Mouse (Mus musculus) layer of hippocampus, postnatal 14 days (tissue): ENCODE results near the gene Clpp. TPM values are rescaled to one million over a fixed set of nuclear protein-coding genes. Genes with fewer than 3 reads are reported as not detected.

Experiments
- DNase-seq, 2 experiments: peaks; one replicate each; pipeline ENCODE4 v3.0.0; 2021 to 2022; ENCODE audit warnings: low spot score in 2 of 2, mixed read lengths in 1 of 2
- total RNA-seq, 2 experiments: library from RNA; stranded (reverse); gene quantifications; 2 replicates each; pipeline ENCODE4 v1.2.3; 2021

The Clpp gene
- total RNA-seq, 2 experiments from 2014 or later, result 56.1 to 58.3 TPM

DNA sequence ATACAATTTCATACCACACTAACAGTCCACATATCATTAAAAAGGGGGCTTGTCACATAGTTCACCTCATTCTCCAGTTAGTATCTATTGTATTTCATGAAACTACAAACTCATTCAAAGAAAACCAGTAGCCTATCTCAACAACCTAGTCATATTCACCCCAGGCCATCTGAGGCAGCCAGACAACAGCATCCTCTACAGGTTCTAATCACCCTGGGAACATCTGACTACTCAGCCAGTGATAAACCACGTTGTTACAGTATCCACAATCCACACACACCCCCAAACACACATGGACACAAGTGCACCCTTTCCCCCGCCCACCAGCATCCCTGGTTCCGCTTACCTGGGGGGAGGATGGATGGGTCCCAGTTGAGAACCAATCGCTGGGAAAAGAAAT, 37.4 kb downstream of the Clpp start:
- no peak for DNase-seq

DNA sequence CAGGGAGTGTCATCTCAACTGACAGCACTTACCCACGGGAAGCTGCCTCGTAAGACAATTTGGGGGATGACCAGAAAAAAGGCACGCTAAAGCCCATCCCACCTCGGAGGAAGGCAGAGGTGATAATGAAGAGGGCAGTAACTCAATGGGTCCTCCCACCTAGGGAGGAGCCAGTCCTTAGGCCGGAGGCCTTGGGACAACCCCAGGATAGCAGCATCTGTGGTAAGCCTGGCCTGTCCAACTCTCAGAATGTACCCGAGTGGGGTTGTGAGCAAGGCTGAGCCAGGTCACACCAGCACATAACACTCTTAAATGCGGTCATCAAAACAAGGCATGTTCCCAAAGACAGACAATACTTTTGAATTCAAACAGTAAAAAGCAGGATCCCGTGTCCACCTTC, 39.6 kb downstream of the Clpp start:
- DNase-seq, result no peak

DNA sequence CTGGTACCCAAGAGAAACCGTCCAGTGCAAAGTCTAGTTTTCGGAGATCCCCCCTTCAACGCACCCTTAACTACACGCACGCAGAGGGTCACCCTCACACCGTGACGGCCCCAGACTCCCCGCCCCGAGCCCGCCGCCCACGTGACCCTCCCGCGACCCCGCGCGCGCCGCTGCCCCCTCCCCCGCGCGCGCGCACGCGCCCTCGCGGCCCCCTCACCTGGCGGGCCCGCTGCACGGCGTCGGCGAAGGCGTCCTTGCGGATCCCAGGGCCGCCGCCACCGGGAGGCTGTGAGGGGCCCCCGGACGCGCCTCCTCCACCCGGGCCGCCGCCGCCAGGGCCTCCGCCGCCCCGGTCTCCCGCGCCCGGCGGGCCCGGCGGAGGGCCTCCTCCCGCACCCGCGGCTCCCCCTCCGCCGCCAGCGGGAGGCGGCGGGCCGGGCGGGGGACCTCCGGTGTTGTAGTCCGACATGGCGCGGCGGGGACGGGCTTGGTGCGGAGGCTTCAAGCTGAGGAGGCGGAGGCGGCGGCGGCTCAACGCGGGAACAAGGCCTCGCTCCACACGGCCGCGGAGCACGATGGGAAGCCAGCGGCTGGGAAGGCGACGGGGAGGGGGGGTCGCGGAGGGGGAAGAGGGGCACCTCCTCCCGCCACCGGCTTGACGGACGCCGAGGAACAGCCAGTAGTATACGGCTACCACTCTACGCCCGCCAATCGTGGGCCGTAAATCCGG, 41.0 kb downstream of the Clpp start, which contains the start of gene Khsrp:
TSS of gene Khsrp (minus strand) at position 592 of the 730 bp plus-strand sequence.
- peak in 1 of 2 experiments; percentile 39 for DNase-seq

DNA sequence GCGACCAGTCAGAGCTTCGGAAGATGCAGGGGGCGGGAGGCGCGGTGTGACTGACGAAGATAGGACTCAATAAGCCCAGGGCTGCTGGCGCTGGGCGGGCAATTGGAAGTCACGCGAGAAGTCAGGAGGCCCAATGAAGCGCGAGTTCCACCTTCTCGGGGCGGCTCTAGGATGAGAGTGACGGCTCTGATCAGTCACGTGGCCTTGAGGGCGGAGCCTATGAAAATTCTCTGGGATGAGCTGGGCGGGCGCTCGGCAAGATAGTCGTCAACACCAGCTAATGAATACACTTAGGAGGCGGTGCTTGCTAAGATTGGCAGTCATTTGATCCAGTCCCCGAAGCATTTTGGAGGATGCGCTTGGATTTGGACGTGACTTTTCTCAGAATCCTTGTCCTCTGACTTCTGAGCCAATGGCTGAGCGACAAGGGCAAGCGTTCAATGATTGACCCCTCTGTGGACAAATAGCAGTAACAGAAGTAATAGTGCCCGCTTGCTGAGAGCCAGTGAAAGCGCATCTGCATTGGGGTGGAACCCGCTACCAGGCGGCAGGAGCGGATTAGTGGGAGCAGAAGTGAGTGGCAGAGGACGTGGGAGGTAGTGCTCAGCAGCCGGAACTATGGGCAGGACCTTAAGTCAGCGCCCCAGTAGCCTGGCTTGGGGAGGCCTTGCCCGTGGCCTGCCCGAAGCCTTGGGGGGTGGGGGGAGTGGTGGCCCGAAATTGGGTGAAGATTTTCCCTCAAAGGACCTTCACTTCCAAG, 41.7 kb downstream of the Clpp start:
- DNase-seq, result peak; percentile 99 to 100

DNA sequence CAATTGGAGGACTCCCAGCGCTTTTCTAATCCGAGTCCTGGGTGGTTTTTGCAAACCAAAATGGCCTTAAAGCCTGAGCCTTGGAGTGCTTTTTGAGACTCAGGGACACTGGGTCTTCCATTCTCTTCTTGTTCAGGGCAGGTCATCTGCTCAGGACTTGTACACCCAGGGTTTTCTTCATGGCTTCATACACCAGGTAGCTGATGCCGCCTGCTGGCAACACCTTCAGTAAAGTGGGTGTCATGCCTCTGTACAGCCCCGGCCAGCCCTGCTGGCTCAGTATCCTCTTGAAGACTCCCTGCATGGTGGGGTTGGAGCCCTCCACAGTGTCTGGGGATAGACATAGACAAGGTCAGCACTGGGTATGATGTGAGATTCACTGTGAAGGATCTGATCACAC, 42.7 kb downstream of the Clpp start:
- DNase-seq, result no peak

DNA sequence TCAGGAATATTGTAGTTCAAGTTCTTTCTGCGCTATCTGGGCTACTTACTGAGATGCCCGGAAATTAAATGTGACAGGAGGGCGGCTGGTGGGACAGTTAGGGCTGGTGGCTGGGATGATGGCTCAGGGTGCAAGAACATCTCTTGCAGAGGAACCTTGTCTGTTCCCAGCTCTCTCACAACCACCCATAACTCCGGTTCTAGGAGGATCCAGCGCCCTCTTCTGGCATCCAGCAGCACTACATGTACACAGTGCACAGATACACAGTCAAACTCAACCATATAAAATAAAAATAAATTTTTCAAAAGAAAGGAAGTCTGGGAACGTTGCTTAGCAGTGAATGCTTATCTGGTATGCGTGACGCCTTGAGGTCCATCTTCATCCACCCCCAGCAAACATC, 48.9 kb downstream of the Clpp start:
- DNase-seq, result no peak

DNA sequence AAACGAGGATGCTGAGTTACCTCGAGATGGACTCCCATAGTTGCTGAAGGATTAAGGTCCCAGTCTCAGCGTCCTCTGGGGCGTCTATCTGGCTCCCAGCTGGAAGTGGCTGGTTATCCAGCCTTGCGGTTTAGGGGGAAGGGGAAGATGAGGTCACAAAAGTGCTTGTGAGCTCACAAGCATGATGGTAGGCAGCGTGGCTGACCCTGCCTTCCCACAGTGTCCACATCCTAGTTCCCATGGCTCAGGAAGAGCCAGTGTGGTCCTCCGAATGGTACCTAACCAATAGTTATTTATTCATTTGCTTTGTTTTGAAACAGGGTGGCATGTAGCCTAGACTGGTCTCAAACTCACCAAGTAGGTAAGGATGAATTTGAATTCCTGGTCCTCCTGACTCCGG, 51.4 kb downstream of the Clpp start, which contains the start of gene Slc25a41:
TSS of gene Slc25a41 (minus strand) at position 101 of the 400 bp plus-strand sequence.
- no peak for DNase-seq

Other genes starting within 250 kb of the Clpp start
- gene Nrtn, start 232.8 kb upstream of the Clpp start, total RNA-seq, result 1 to 10 TPM; 2.1 to 3.0 TPM
- gene Dus3l, start 225.5 kb upstream of the Clpp start, total RNA-seq, result 10 to 100 TPM; 60.9 to 66.3 TPM
- under 1 TPM; 0.35 to 0.57 TPM for gene Prr22, start 220.1 kb upstream of the Clpp start, total RNA-seq
- 1 to 10 TPM; 3.0 to 4.2 TPM for gene Rfx2, start 159.3 kb upstream of the Clpp start, total RNA-seq
- not detected for gene Acsbg2, start 115.9 kb upstream of the Clpp start, total RNA-seq
- under 1 TPM; 0.24 to 0.28 TPM for gene 1700061G19Rik, start 114.8 kb upstream of the Clpp start, total RNA-seq
- 10 to 100 TPM; 59.6 to 64.8 TPM for gene Mllt1, start 54.9 kb upstream of the Clpp start, total RNA-seq
- not detected for gene Acer1, start 8.2 kb upstream of the Clpp start, total RNA-seq
- gene Alkbh7, start 7.0 kb downstream of the Clpp start, total RNA-seq, result 10 to 100 TPM; 18.2 to 22.3 TPM
- gene Pspn, start 9.7 kb downstream of the Clpp start, total RNA-seq, result not detected
- gene Gtf2f1, start 21.0 kb downstream of the Clpp start, total RNA-seq, result 10 to 100 TPM; 51.0 to 56.0 TPM
- gene Gm17949, start 21.2 kb downstream of the Clpp start, total RNA-seq, result under 1 TPM in 1 of 2 experiments, not detected in 1; 0.28 TPM
- gene Khsrp, start 41.2 kb downstream of the Clpp start, total RNA-seq, result 100 to 1,000 TPM; 104 to 111 TPM
- gene Slc25a41, start 51.3 kb downstream of the Clpp start, total RNA-seq, result not detected
- gene Crb3, start 68.8 kb downstream of the Clpp start, total RNA-seq, result 1 to 10 TPM in 1 of 2 experiments, under 1 TPM in 1; 0.79 to 1.6 TPM
- gene Slc25a23, start 69.6 kb downstream of the Clpp start, total RNA-seq, result 100 to 1,000 TPM; 338 to 358 TPM
- 1 to 10 TPM; 1.4 to 2.9 TPM for gene Dennd1c, start 88.2 kb downstream of the Clpp start, total RNA-seq
- 100 to 1,000 TPM; 714 to 754 TPM for gene Tubb4a, start 97.5 kb downstream of the Clpp start, total RNA-seq
- gene Tnfsf9, start 115.0 kb downstream of the Clpp start, total RNA-seq, result under 1 TPM; 0.50 to 0.60 TPM
- under 1 TPM in 1 of 2 experiments, not detected in 1; 0.48 TPM for gene Cd70, start 159.5 kb downstream of the Clpp start, total RNA-seq
- gene Tnfsf14, start 203.9 kb downstream of the Clpp start, total RNA-seq, result not detected
- gene C3, start 237.8 kb downstream of the Clpp start, total RNA-seq, result 1 to 10 TPM; 1.6 to 4.2 TPM